Mouse (Mus musculus) gastrocnemius, adult 2 months (tissue): Measurements from ENCODE around the gene Vipr1. TPM values are rescaled to one million over a fixed set of nuclear protein-coding genes. Genes with fewer than 3 reads are reported as not detected.

Experiments
- DNase-seq: peaks from one replicate; pipeline ENCODE4 v3.0.0; 2022
- H3K27ac ChIP-seq: fragments of 200-600 bp; 2 replicates; pipeline ENCODE4 v1.8.1; 2022; ENCODE audit warnings: mild to moderate bottlenecking
- H3K4me3 ChIP-seq: fragments of 200-600 bp; 2 replicates; pipeline ENCODE4 v1.8.1; 2022; ENCODE audit warnings: mild to moderate bottlenecking, moderate library complexity
- CTCF ChIP-seq: fragments of 200-600 bp; IDR thresholded peaks from 2 replicates; pipeline ENCODE4 v1.8.1; 2022; ENCODE audit warnings: antibody characterized with exemption, mild to moderate bottlenecking, moderate library complexity
- intact Hi-C: fragments of 180-260 bp; cut with DNase I; formaldehyde crosslinking; loops from one replicate; pipeline ENCODE4 v1.15.1; 2025
- total RNA-seq, 2 experiments: library from RNA; stranded (reverse); gene quantifications; 2 replicates each; pipeline ENCODE4 v1.2.3; 2021

Vipr1 gene
- total RNA-seq, 2 experiments from 2014 or later: 1.5 to 2.1 TPM

DNA sequence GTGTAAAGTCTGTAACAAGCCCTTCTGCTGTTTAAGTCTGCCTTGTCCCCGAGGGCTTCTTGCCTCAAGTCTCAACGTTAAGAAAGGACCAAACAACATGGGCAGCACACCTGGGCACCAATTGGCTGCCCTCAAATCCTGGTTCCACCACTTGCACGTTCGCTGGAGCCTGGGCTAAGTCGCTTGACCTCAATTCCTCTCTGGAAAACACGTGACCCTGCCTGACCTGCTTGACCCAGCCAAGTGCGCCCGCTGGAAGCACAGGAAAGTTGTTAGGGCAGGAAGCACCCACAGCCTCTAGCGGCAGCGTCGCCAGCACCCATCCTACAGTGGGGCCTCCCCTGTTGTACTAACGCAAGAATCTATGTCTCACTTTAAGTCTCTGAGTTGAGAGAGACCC lies 52.2 kb downstream of the Vipr1 start:
- no peak for TF ChIP-seq CTCF
- Histone ChIP-seq H3K27ac (no peak overlapping the region), H3K4me3 (no peak overlapping the region)
- intact Hi-C loops: no loop called here
- no peak for DNase-seq

DNA sequence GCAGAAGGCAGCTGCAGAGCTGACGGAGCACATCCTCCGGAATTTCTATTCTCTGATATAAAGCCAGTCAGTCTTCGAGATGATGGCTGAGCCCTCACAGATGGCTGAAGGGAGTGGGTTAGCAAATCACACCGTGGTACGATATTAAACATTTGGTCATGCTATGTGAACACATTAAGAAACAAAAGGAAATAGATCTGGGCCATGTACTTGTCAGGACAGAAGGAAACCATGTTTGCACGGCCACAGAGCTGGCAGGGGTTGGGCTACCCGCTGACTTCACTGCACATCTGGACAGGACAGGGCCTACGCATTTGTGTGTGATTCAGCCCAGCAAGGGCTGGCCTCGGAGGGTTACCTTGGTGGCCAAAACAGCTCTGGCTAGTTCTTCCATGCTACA lies 54.1 kb downstream of the Vipr1 start:
- intact Hi-C loops: no loop called here
- no peak for DNase-seq
- Histone ChIP-seq H3K4me3 (no peak overlapping the region), H3K27ac (no peak overlapping the region)
- TF ChIP-seq CTCF: no peak

DNA sequence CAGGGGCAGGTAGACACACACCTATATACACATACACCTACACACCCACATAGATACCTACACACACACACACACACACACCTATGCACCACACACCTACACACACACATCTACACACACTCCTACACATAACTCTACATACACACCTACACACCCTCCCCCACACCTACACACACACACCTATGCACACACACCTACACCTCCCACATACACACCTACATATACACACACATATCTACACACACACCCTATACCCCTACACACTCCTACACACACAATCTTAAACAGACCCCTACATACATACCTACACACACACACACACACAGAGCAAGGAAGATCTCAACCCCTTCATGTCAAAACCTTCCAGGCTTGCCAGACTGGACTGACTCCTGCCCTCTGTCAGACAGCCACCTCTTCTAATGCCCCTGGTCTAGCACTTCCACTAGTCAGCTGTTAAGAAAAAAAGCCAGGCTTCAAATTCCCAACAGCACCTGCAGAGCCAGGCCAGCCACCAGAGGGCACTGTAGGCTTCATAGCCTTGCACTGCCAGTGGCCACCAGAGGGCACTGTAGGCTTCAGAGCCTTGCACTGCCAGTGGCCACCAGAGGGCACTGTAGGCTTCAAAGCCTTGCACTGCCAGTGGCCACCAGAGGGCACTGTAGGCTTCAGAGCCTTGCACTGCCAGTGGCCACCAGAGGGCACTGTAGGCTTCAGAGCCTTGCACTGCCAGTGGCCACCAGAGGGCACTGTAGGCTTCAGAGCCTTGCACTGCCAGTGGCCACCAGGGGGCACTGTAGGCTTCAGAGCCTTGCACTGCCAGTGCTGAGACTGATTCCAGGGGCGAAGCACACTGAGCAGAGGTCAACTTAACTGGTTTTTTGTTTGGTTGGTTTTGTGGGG lies 54.9 kb downstream of the Vipr1 start:
- DNase-seq: peak; percentile 81
- Histone ChIP-seq H3K4me3 (no peak overlapping the region), H3K27ac (no peak overlapping the region)
- intact Hi-C loops: loop anchor here (2.0 kb wide), 1 partner anchor 133 kb away; no protein-coding TSS in a partner anchor
- peak; percentile 97 for TF ChIP-seq CTCF

GRCm38 (mm10) chr9:121704261-121704645 lies 61.7 kb downstream of the Vipr1 start:
- DNase-seq: no peak
- intact Hi-C loops: no loop called here
- Histone ChIP-seq H3K27ac (peak overlapping the region; percentile 99), H3K4me3 (peak overlapping the region; percentile 81)
- TF ChIP-seq CTCF: no peak

DNA sequence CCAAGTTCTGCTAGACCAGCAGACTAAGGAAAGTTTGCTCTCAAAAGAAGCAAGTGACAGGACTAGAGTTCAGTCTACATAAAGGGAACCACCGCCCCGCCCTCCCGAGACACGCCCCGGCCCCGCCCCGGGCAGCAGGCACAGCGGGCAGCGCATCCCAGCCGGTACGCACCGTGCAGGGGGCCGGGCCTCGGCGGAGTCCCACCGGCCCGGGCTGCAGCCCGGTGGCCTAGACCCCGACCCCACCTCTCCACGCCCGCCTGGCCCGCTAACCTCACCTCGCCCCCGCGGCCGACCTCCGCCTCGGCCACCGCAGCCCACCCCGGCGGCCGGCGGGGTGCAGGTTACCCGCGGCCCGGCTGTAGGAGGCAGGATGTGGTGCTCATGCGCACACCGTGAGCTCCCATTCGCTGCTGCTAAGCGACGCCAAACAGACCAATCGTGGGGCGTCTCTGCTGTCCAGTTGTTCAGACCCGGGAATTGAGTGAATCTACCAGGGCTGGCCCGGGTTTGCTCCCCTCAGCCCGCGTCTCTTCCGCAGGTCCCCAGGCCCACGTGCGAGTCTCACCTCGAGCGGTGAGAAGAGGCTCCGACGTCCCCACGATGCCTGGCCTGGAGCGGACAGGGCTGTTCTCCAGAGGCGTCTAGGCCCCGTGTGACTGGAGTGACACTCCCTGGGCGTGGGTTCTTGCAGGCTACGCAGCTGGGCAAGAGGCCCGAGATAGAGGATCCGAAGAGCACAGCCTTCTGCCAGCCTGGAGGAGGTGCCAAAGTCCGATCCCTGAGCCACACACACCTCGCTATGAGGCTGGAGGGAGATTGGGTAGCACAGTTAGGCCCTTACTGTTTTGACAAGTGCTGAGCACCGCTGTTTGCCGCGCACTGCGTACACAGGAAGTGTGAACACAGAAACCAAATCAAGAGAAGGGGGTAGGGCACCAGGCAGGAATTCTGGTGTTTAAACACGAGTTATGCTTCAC lies 62.4 kb downstream of the Vipr1 start, which contains the start of gene Sec22c:
TSS of gene Sec22c (minus strand) at position 845 of the 980 bp plus-strand sequence.
- no peak for TF ChIP-seq CTCF
- intact Hi-C loops: no loop called here
- Histone ChIP-seq H3K27ac (peak within 1 kb of the TSS; percentile 99), H3K4me3 (peak within 1 kb of the TSS; percentile 81)
- DNase-seq: peak; percentile 93

- Histone ChIP-seq H3K27ac (peak overlapping the region; percentile 99), H3K4me3 (no peak overlapping the region; the same call in 1 of the 2 replicates)
- TF ChIP-seq CTCF: no peak
- intact Hi-C loops: no loop called here
- DNase-seq: no peak
Observed at GRCm38 (mm10) chr9:121706029-121706675, 63.6 kb downstream of the Vipr1 start.

DNA sequence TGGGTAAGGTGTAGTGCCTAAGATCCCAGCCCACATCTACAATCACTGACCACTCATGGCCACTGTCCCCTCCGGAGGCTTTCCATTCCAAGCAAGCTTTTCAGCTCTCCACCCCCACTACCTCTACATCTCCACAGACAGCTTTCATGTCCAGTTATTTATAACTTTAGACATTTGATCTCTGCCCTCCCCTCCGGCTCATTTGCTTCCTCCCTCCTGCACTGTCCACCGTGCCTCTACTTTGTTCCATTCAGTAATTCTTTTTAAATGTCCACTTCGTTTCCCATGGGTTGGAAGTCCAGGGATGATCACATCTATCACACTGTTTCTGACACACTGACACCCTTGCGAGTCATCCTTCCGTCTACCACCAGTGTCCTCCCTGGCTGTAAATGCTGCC lies 65.3 kb downstream of the Vipr1 start:
- intact Hi-C loops: no loop called here
- TF ChIP-seq CTCF: no peak
- DNase-seq: no peak
- Histone ChIP-seq H3K27ac (peak overlapping the region; percentile 99), H3K4me3 (peak overlapping the region; percentile 15)

DNA sequence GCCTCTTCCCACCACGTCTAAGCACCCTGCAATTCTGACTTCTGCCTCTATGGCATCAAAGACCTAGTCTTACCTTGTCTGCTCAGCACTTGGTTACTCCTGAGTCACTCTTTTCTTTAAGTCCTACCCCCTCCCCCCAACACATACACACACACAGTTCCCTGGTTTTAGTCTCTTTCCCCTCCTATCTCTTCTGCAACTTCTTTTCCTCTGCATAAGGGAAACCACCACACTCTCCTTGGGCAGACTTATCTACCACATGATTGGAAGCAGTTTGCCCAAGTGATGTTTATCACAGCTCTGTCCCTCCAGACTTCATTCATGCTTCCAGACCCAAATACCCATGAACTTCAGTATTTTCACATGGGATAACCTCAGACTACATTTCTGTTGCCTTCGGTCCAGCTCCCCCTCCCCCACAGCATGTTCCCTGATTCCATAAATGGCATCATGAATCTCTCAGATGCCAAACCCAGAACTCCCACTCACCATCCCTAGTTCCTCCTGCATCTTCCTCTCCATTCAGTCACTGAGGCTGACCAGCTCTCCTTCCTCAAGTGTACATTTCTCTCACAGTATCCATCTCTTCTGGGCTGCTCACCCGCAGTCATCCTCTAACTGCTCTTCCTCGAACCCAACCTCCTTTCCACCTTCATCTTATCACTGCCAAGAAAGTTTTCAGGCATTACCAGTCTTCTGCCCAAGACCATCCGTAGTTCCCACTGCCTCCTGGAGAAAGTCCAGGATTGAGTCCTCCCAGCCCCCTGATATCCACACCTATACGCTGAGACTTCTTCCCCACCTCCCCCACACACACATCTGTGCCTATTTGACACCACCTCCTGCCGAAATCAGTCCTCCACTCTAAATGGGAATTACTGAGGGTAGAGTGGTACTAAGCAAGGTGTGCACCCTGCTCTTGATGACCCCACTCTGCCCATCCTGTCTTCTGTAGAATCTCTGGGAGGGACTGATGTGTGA lies 66.3 kb downstream of the Vipr1 start:
- intact Hi-C loops: no loop called here
- H3K27ac ChIP-seq: peak overlapping the region; percentile 99
- DNase-seq: no peak
- TF ChIP-seq CTCF: no peak
- H3K4me3 ChIP-seq: no peak overlapping the region; the same call in 1 of the 2 replicates

GRCm38 (mm10) chr9:121709898-121710583 lies 67.5 kb downstream of the Vipr1 start, which contains the start of gene Ss18l2:
Gene Ss18l2, plus strand, starts transcription at chr9:121710329.
- intact Hi-C loops: loop anchor here (1.0 kb wide), 1 partner anchor 8 kb away; no protein-coding TSS in a partner anchor
- Histone ChIP-seq H3K4me3 (peak within 1 kb of the TSS; percentile 100), H3K27ac (peak within 1 kb of the TSS; percentile 99)
- TF ChIP-seq CTCF: no peak
- peak; percentile 99 for DNase-seq

GRCm38 (mm10) chr9:121710584-121710975 lies 68.1 kb downstream of the Vipr1 start:
- Histone ChIP-seq H3K27ac (peak overlapping the region; percentile 99), H3K4me3 (peak overlapping the region; percentile 100)
- no peak for TF ChIP-seq CTCF
- DNase-seq: no peak
- intact Hi-C loops: loop anchor here (1.0 kb wide), 1 partner anchor 8 kb away; no protein-coding TSS in a partner anchor
